Mouse (Mus musculus) T-helper 17 cell (primary cell): ENCODE measurements around the gene Ppp1r14d.

Experiments used
- in situ Hi-C, 2 experiments: fragments of 300-600 bp; cut with MboI, MseI; formaldehyde crosslinking; loops; 1 replicate in 1 of 2; 2 replicates in 1 of 2; pipeline ENCODE4 v1.15.1; 2025; ENCODE audit warnings: high pct_unique_total_duplicates in 2 of 2

Gene Ppp1r14d

GRCm38 (mm10) chr2:119229775-119230704 is at the start of gene Ppp1r14d:
Gene Ppp1r14d (minus strand): TSS chr2:119229906.
- in situ Hi-C loops: no loop called here

GRCm38 (mm10) chr2:119277810-119278209 is 48.1 kb upstream of the Ppp1r14d start:
- in situ Hi-C loops: no loop called here

- in situ Hi-C loops: no loop called here
Measured at GRCm38 (mm10) chr2:119276926-119277325, 47.2 kb upstream of the Ppp1r14d start.

- in situ Hi-C loops: no loop called here
Measured at GRCm38 (mm10) chr2:119274126-119274525, 44.4 kb upstream of the Ppp1r14d start.

- in situ Hi-C loops: no loop called here
Measured at GRCm38 (mm10) chr2:119270643-119271331, 41.1 kb upstream of the Ppp1r14d start, which contains the start of gene Rhov. Gene Rhov (minus strand): TSS chr2:119271272.

- in situ Hi-C loops: no loop called here
Measured at GRCm38 (mm10) chr2:119270286-119270642, 40.6 kb upstream of the Ppp1r14d start.

- in situ Hi-C loops: no loop called here
Measured at GRCm38 (mm10) chr2:119263813-119264212, 34.1 kb upstream of the Ppp1r14d start.

- in situ Hi-C loops: no loop called here
Measured at GRCm38 (mm10) chr2:119262978-119263377, 33.3 kb upstream of the Ppp1r14d start.

GRCm38 (mm10) chr2:119261326-119261725 is 31.6 kb upstream of the Ppp1r14d start:
- in situ Hi-C loops: no loop called here

- in situ Hi-C loops: no loop called here
Measured at GRCm38 (mm10) chr2:119260518-119260917, 30.8 kb upstream of the Ppp1r14d start.

GRCm38 (mm10) chr2:119254976-119255375 is 25.3 kb upstream of the Ppp1r14d start:
- in situ Hi-C loops: no loop called here

- in situ Hi-C loops: no loop called here
Measured at GRCm38 (mm10) chr2:119250826-119251478, 21.2 kb upstream of the Ppp1r14d start.

GRCm38 (mm10) chr2:119250377-119250776 is 20.7 kb upstream of the Ppp1r14d start:
- in situ Hi-C loops: no loop called here

- in situ Hi-C loops: loop anchor here in 1 of 2 experiments (10.0 kb wide), 1 partner anchor 985 kb away; no protein-coding TSS in a partner anchor
Measured at GRCm38 (mm10) chr2:119249592-119250061, 19.9 kb upstream of the Ppp1r14d start.

- in situ Hi-C loops: loop anchor here in 1 of 2 experiments (10.0 kb wide), 1 partner anchor 987 kb away; no protein-coding TSS in a partner anchor
Measured at GRCm38 (mm10) chr2:119247904-119248303, 18.2 kb upstream of the Ppp1r14d start.

GRCm38 (mm10) chr2:119245246-119245645 is 15.5 kb upstream of the Ppp1r14d start:
- in situ Hi-C loops: loop anchor here in 1 of 2 experiments (10.0 kb wide), 1 partner anchor 990 kb away; no protein-coding TSS in a partner anchor

- in situ Hi-C loops: loop anchor here in 1 of 2 experiments (10.0 kb wide), 1 partner anchor 992 kb away; no protein-coding TSS in a partner anchor
Measured at GRCm38 (mm10) chr2:119242548-119242947, 12.8 kb upstream of the Ppp1r14d start.

GRCm38 (mm10) chr2:119240819-119241186 is 11.1 kb upstream of the Ppp1r14d start:
- in situ Hi-C loops: loop anchor here in 1 of 2 experiments (10.0 kb wide), 1 partner anchor 994 kb away; no protein-coding TSS in a partner anchor

- in situ Hi-C loops: loop anchor here in 1 of 2 experiments (10.0 kb wide), 1 partner anchor 995 kb away; no protein-coding TSS in a partner anchor
Measured at GRCm38 (mm10) chr2:119240075-119240818, 10.5 kb upstream of the Ppp1r14d start.

- in situ Hi-C loops: no loop called here
Measured at GRCm38 (mm10) chr2:119238671-119239070, 9.0 kb upstream of the Ppp1r14d start.

GRCm38 (mm10) chr2:119237871-119238220 is 8.1 kb upstream of the Ppp1r14d start:
- in situ Hi-C loops: no loop called here
